Mouse (Mus musculus) spleen, adult 2 months (tissue): ENCODE measurements around the gene Crybb2.

Experiments used
- CTCF ChIP-seq: fragments of 200-500 bp; IDR thresholded peaks from 2 replicates; pipeline ENCODE4 v1.5.1; 2011; ENCODE audit warnings: mild to moderate bottlenecking, inconsistent platforms; ENCODE audit not compliant: insufficient read depth, insufficient read length, insufficient replicate concordance; ENCODE audit errors: extremely low read depth
- POLR2A ChIP-seq: fragments of 200-500 bp; IDR thresholded peaks from 2 replicates; pipeline ENCODE4 v1.6.1; 2011; ENCODE audit warnings: low read depth, low read length, inconsistent platforms

GRCm38 (mm10) chr5:113115896-113116295, 46.0 kb upstream of the Crybb2 start:
- no peak for TF ChIP-seq POLR2A
- no peak for TF ChIP-seq CTCF
